ENCODE assay signal across 8 mouse cellular contexts in the genomic region with DNA sequence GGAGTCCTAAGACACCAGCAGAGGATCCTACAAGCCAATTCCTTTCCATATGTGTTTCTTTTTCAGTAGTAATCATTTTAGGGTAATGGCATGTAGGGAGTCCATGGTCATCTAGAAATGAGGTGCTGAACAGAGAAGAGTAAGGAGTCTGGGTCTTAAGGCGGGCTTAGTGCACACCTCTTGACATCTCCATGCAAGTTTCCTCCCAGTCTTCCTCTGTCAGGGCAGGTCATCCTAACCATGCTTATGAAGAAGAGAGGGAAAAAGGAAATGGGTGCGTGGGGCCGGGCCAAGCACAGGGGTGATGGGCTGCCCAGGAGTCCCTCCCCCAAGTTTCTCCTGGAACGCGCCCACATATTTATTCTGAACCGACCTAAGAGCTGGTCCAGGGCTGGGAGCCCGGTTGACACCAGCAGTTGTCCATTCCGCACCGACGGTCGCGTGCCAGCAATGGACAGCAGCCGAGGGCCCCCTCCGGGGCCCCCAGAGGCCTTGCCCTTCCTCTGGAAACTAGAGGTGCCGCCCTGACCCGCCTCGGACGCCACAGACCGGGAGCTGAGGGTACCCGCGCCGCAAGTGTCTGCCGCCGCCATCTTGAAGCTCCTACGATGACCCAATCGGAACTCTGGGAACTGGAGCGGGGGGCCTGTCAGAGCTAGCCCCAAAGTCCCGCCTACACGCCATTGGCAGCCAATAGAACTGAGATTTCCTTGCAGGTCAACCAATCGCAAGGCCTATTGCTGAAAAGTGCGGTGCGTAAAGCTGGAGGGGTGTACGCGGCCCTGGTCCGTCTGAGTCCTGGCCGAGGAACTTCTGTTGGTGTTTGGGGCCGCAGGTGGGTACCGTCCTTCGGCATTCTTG. TPM values are rescaled to one million over a fixed set of nuclear protein-coding genes. Genes with fewer than 3 reads are reported as not detected.
DNase-seq lines count a peak whose midpoint lies in the region; ATAC-seq and TF ChIP-seq lines count a peak whose summit lies in the region.

A gene (minus strand): TSS at position 669 of the 861 bp plus-strand sequence.
A gene (plus strand): TSS at position 743 of the 861 bp plus-strand sequence.

- intact Hi-C loops in heart, adult 2 months (cut with DNase I) = loop anchor here (5.0 to 10.0 kb wide), 3 partner anchors 98 to 289 kb away; a partner anchor contains a TSS

- TF ChIP-seq CTCF in heart, adult 2 months (IDR thresholded peaks at IDR 0.05) = no peak

- peak within 1 kb of the TSS; percentile 71 for H3K4me2 ChIP-seq in embryonic facial prominence, embryonic 14.5 days (ENCODE audit: low read depth, low read length)
- peak within 1 kb of the TSS; percentile 79 for H3K4me2 ChIP-seq in limb, embryonic 13.5 days (replicated peaks)
- H3K4me2 ChIP-seq in midbrain, embryonic 16.5 days (ENCODE audit: low read length) = peak within 1 kb of the TSS; percentile 87

- H3K36me3 ChIP-seq in embryonic facial prominence, embryonic 14.5 days (ENCODE audit: control insufficient read depth, insufficient read depth, low read length) = peaks cover 8% of the 10 kb centered on the region; the same call in 1 of the 2 replicates
- H3K36me3 ChIP-seq in heart, adult 2 months (ENCODE audit: control insufficient read depth, insufficient read depth, low read length) = no peaks in the 10 kb centered on the region; the same call in 1 of the 2 replicates
- no peaks in the 10 kb centered on the region; the same call in 1 of the 2 replicates for H3K36me3 ChIP-seq in limb, embryonic 13.5 days
- no peaks in the 10 kb centered on the region for H3K36me3 ChIP-seq in midbrain, embryonic 16.5 days (ENCODE audit: control insufficient read depth, insufficient read depth, low read length)

- no peak within 1 kb of the TSS; the same call in 1 of the 2 replicates for H3K27ac ChIP-seq in embryonic facial prominence, embryonic 14.5 days (replicated peaks; ENCODE audit: low read depth, low read length)
- peak within 1 kb of the TSS; percentile 90 for H3K27ac ChIP-seq in heart, adult 2 months
- H3K27ac ChIP-seq in limb, embryonic 13.5 days = peak within 1 kb of the TSS; percentile 76
- 0 out of 2 replicates have a peak within 1 kb of the TSS, but pooled peaks have one; percentile 52 for H3K27ac ChIP-seq in midbrain, embryonic 16.5 days (ENCODE audit: low read length)

- peak; percentile 99 for DNase-seq in 3T3-L1 (ENCODE audit: low read depth, low spot score)
- DNase-seq in adrenal gland, postnatal 4 days (ENCODE audit: low spot score in 2 of 2) = peak; percentile 72 to 90
- peak; percentile 99 for DNase-seq in embryonic facial prominence, embryonic 14.5 days (ENCODE audit: low spot score)
- DNase-seq in heart, adult 2 months = peak; percentile 97 to 98
- DNase-seq in kidney, adult 8-10 months = peak; percentile 98
- DNase-seq in spleen, postnatal 10 days (ENCODE audit: low spot score in 2 of 2) = peak; percentile 94 to 95

- peak within 1 kb of the TSS; percentile 65 for H3K4me3 ChIP-seq in embryonic facial prominence, embryonic 14.5 days (ENCODE audit: low read depth, low read length)
- peak within 1 kb of the TSS; percentile 73 for H3K4me3 ChIP-seq in heart, adult 2 months
- peak within 1 kb of the TSS; percentile 82 for H3K4me3 ChIP-seq in limb, embryonic 13.5 days
- H3K4me3 ChIP-seq in midbrain, embryonic 16.5 days (ENCODE audit: low read depth, low read length) = peak within 1 kb of the TSS; percentile 94

- ATAC-seq in embryonic facial prominence, embryonic 14.5 days (ENCODE audit: low read depth) = peak; percentile 100
- peak; percentile 100 for ATAC-seq in limb, embryonic 13.5 days (ENCODE audit: low FRiP score, low read depth)
- peak; percentile 100 for ATAC-seq in midbrain, embryonic 16.5 days

- peaks cover 12% of the 10 kb centered on the region for H3K4me1 ChIP-seq in embryonic facial prominence, embryonic 14.5 days (ENCODE audit: control insufficient read depth, insufficient read depth, low read length)
- H3K4me1 ChIP-seq in heart, adult 2 months (ENCODE audit: control insufficient read depth, insufficient read depth, low read length) = no peaks in the 10 kb centered on the region; the same call in 1 of the 2 replicates
- H3K4me1 ChIP-seq in limb, embryonic 13.5 days = peaks cover 5% of the 10 kb centered on the region; the same call in 1 of the 2 replicates
- peaks cover 7% of the 10 kb centered on the region; the same call in 1 of the 2 replicates for H3K4me1 ChIP-seq in midbrain, embryonic 16.5 days (ENCODE audit: control insufficient read depth, insufficient read depth, low read length)

- under 1% methylated on average over 27 of the region's 39 CpGs for WGBS in embryonic facial prominence, embryonic 14.5 days
- under 1% methylated on average over 39 of the region's 39 CpGs for WGBS in heart, adult 2 months
- under 1% methylated on average over 38 of the region's 39 CpGs for WGBS in limb, embryonic 13.5 days
- WGBS in midbrain, embryonic 16.5 days = under 1% methylated on average over 39 of the region's 39 CpGs

- peak within 1 kb of the TSS; percentile 77 for H3K9ac ChIP-seq in embryonic facial prominence, embryonic 14.5 days (ENCODE audit: low read depth, low read length)
- peak within 1 kb of the TSS; percentile 92 for H3K9ac ChIP-seq in heart, adult 2 months (ENCODE audit: low read depth, low read length)
- peak within 1 kb of the TSS; percentile 89 for H3K9ac ChIP-seq in limb, embryonic 13.5 days
- H3K9ac ChIP-seq in midbrain, embryonic 16.5 days (ENCODE audit: low read depth, low read length) = peak within 1 kb of the TSS; percentile 90

- no peak for TF ChIP-seq EP300 in heart, adult 2 months (IDR thresholded peaks at IDR 0.05; ENCODE audit: insufficient read depth, low read depth, low read length)

- no peaks in the 10 kb centered on the region for H3K27me3 ChIP-seq in embryonic facial prominence, embryonic 14.5 days (replicated peaks; ENCODE audit: control insufficient read depth, insufficient read depth, low read length)
- H3K27me3 ChIP-seq in heart, adult 2 months (ENCODE audit: control insufficient read depth, insufficient read depth, low read length) = no peaks in the 10 kb centered on the region
- no peaks in the 10 kb centered on the region for H3K27me3 ChIP-seq in limb, embryonic 13.5 days
- no peaks in the 10 kb centered on the region for H3K27me3 ChIP-seq in midbrain, embryonic 16.5 days (ENCODE audit: control insufficient read depth, insufficient read depth, low read depth, low read length)

- peaks cover 1% of the 10 kb centered on the region for H3K79me2 ChIP-seq in heart, adult 2 months (replicated peaks; ENCODE audit: control insufficient read depth, insufficient read depth, low read length)

- peak; percentile 94 for TF ChIP-seq POLR2A in heart, adult 2 months (IDR thresholded peaks at IDR 0.05; ENCODE audit: insufficient read depth, low read depth, low read length)

- H3K9me3 ChIP-seq in embryonic facial prominence, embryonic 14.5 days (ENCODE audit: control insufficient read depth, low read length) = no peaks in the 10 kb centered on the region
- H3K9me3 ChIP-seq in limb, embryonic 13.5 days = no peaks in the 10 kb centered on the region
- no peaks in the 10 kb centered on the region for H3K9me3 ChIP-seq in midbrain, embryonic 16.5 days (replicated peaks; ENCODE audit: control insufficient read depth, low read length, poor library complexity, severe bottlenecking)

RNA-seq across cellular contexts. Expression of the first gene that starts in this region (rescaled TPM):
- 10 to 100 TPM; 20.8 to 23.6 TPM for total RNA-seq in adrenal gland, postnatal 4 days (2021)
- polyA plus RNA-seq in embryonic facial prominence, embryonic 14.5 days (2014; fragmentation: Nextera tagmentation; extraction: Ambion mirVana) = 28.8 and 32.3 TPM in 2 replicates
- 10 to 100 TPM; 11.2 to 12.3 TPM for total RNA-seq in heart, adult 2 months (2021)
- 2.1 and 3.7 TPM in 2 replicates for polyA plus RNA-seq in heart, adult 2 months (2012; rRNA removed)
- 39.5 and 44.7 TPM in 2 replicates for polyA plus RNA-seq in limb, embryonic 13.5 days (2015; fragmentation: Nextera tagmentation; extraction: Ambion mirVana)
- polyA plus RNA-seq in midbrain, embryonic 16.5 days (2015; fragmentation: Nextera tagmentation; extraction: Ambion mirVana) = 41.3 and 42.1 TPM in 2 replicates

RNA-seq across cellular contexts. Expression of the second gene that starts in this region (rescaled TPM):
- total RNA-seq in adrenal gland, postnatal 4 days (2021) = 10 to 100 TPM; 35.6 to 37.1 TPM
- 138 and 145 TPM in 2 replicates for polyA plus RNA-seq in embryonic facial prominence, embryonic 14.5 days (2014; fragmentation: Nextera tagmentation; extraction: Ambion mirVana)
- total RNA-seq in heart, adult 2 months (2021) = 100 to 1,000 TPM in 1 of 2 experiments, 10 to 100 TPM in 1; 91.6 to 103 TPM
- 37.7 and 80.5 TPM in 2 replicates for polyA plus RNA-seq in heart, adult 2 months (2012; rRNA removed)
- polyA plus RNA-seq in limb, embryonic 13.5 days (2015; fragmentation: Nextera tagmentation; extraction: Ambion mirVana) = 148 and 149 TPM in 2 replicates
- polyA plus RNA-seq in midbrain, embryonic 16.5 days (2015; fragmentation: Nextera tagmentation; extraction: Ambion mirVana) = 97.6 and 98.9 TPM in 2 replicates
